Mouse (Mus musculus): ENCODE data around the gene Atxn7l3. TPM values are rescaled to one million over a fixed set of nuclear protein-coding genes. Genes with fewer than 3 reads are reported as not detected.
A peak's percentile ranks its signal among the peaks of the same experiment; 100 is the strongest.

The Atxn7l3 gene
- polyA plus RNA-seq, 1 experiment = 38.8 TPM

GRCm38 (mm10) chr11:102334973-102335700 is 38.7 kb upstream of the Atxn7l3 start:
- DNase-seq = peak; percentile 10
- peaks cover 9% of the 10 kb centered on the region for H3K4me1 ChIP-seq (ENCODE audit: control insufficient read depth, insufficient read depth, low read length)
- no peak for TF ChIP-seq POLR2A (IDR thresholded peaks at IDR 0.05; ENCODE audit: borderline replicate concordance, extremely low read depth, low read depth, low read length)
- 22% methylated on average over 9 of the region's 9 CpGs for WGBS
- no peak overlapping the region for H3K4me3 ChIP-seq (replicated peaks; ENCODE audit: extremely low read depth, low read depth, low read length)

GRCm38 (mm10) chr11:102334010-102334409 is 37.6 kb upstream of the Atxn7l3 start:
- H3K4me1 ChIP-seq (ENCODE audit: control insufficient read depth, insufficient read depth, low read length) = peaks cover 8% of the 10 kb centered on the region
- DNase-seq = no peak
- TF ChIP-seq POLR2A (IDR thresholded peaks at IDR 0.05; ENCODE audit: borderline replicate concordance, extremely low read depth, low read depth, low read length) (no peak), CTCF (IDR thresholded peaks at IDR 0.05; ENCODE audit: insufficient read depth, low read length) (no peak)
- WGBS = 52% methylated on average over 4 of the region's 4 CpGs
- no peak overlapping the region for H3K4me3 ChIP-seq (replicated peaks; ENCODE audit: extremely low read depth, low read depth, low read length)

GRCm38 (mm10) chr11:102333061-102333460 is 36.6 kb upstream of the Atxn7l3 start:
- Histone ChIP-seq H3K4me1 (ENCODE audit: control insufficient read depth, insufficient read depth, low read length) (peaks cover 5% of the 10 kb centered on the region), H3K4me3 (replicated peaks; ENCODE audit: extremely low read depth, low read depth, low read length) (no peak overlapping the region)
- TF ChIP-seq CTCF (IDR thresholded peaks at IDR 0.05; ENCODE audit: insufficient read depth, low read length) (no peak), POLR2A (IDR thresholded peaks at IDR 0.05; ENCODE audit: borderline replicate concordance, extremely low read depth, low read depth, low read length) (no peak)
- no peak for DNase-seq

- no peak for TF ChIP-seq CTCF (IDR thresholded peaks at IDR 0.05; ENCODE audit: insufficient read depth, low read length)
- no peak for TF ChIP-seq POLR2A (IDR thresholded peaks at IDR 0.05; ENCODE audit: borderline replicate concordance, extremely low read depth, low read depth, low read length)
- Histone ChIP-seq H3K4me3 (replicated peaks; ENCODE audit: extremely low read depth, low read depth, low read length) (no peak overlapping the region), H3K4me1 (ENCODE audit: control insufficient read depth, insufficient read depth, low read length) (peaks cover 5% of the 10 kb centered on the region)
- no peak for DNase-seq
- WGBS = 57% methylated on average over 4 of the region's 4 CpGs
These were observed 35.4 kb upstream of the Atxn7l3 start for GRCm38 (mm10) chr11:102331806-102332205.

- TF ChIP-seq POLR2A (IDR thresholded peaks at IDR 0.05; ENCODE audit: borderline replicate concordance, extremely low read depth, low read depth, low read length) (no peak), CTCF (IDR thresholded peaks at IDR 0.05; ENCODE audit: insufficient read depth, low read length) (no peak)
- no peak for DNase-seq
- 73% methylated on average over 3 of the region's 3 CpGs for whole genome bisulfite sequencing
- H3K4me1 ChIP-seq (ENCODE audit: control insufficient read depth, insufficient read depth, low read length) = peaks cover 3% of the 10 kb centered on the region
- H3K4me3 ChIP-seq (replicated peaks; ENCODE audit: extremely low read depth, low read depth, low read length) = no peak overlapping the region
These were observed 33.6 kb upstream of the Atxn7l3 start for GRCm38 (mm10) chr11:102330039-102330438.

GRCm38 (mm10) chr11:102329518-102329917 is 33.1 kb upstream of the Atxn7l3 start:
- TF ChIP-seq CTCF (IDR thresholded peaks at IDR 0.05; ENCODE audit: insufficient read depth, low read length) (no peak), POLR2A (IDR thresholded peaks at IDR 0.05; ENCODE audit: borderline replicate concordance, extremely low read depth, low read depth, low read length) (no peak)
- H3K4me1 ChIP-seq (ENCODE audit: control insufficient read depth, insufficient read depth, low read length) = no peaks in the 10 kb centered on the region
- H3K4me3 ChIP-seq (replicated peaks; ENCODE audit: extremely low read depth, low read depth, low read length) = no peak overlapping the region
- DNase-seq = no peak

- Histone ChIP-seq H3K4me3 (replicated peaks; ENCODE audit: extremely low read depth, low read depth, low read length) (no peak overlapping the region), H3K4me1 (ENCODE audit: control insufficient read depth, insufficient read depth, low read length) (no peaks in the 10 kb centered on the region)
- TF ChIP-seq POLR2A (IDR thresholded peaks at IDR 0.05; ENCODE audit: borderline replicate concordance, extremely low read depth, low read depth, low read length) = no peak
- no peak for TF ChIP-seq CTCF (IDR thresholded peaks at IDR 0.05; ENCODE audit: insufficient read depth, low read length)
- WGBS = 75% methylated on average over 7 of the region's 7 CpGs
- no peak for DNase-seq
These were observed 31.4 kb upstream of the Atxn7l3 start for GRCm38 (mm10) chr11:102327839-102328238.

GRCm38 (mm10) chr11:102327250-102327649 is 30.8 kb upstream of the Atxn7l3 start:
- WGBS = 40% methylated on average over 5 of the region's 5 CpGs
- no peak for DNase-seq
- TF ChIP-seq POLR2A (IDR thresholded peaks at IDR 0.05; ENCODE audit: borderline replicate concordance, extremely low read depth, low read depth, low read length) (no peak), CTCF (IDR thresholded peaks at IDR 0.05; ENCODE audit: insufficient read depth, low read length) (no peak)
- Histone ChIP-seq H3K4me1 (ENCODE audit: control insufficient read depth, insufficient read depth, low read length) (no peaks in the 10 kb centered on the region), H3K4me3 (replicated peaks; ENCODE audit: extremely low read depth, low read depth, low read length) (no peak overlapping the region)

GRCm38 (mm10) chr11:102323516-102323915 is 27.1 kb upstream of the Atxn7l3 start:
- peaks cover 6% of the 10 kb centered on the region; the same call in 1 of the 2 replicates for H3K4me1 ChIP-seq (ENCODE audit: control insufficient read depth, insufficient read depth, low read length)
- H3K4me3 ChIP-seq (replicated peaks; ENCODE audit: extremely low read depth, low read depth, low read length) = no peak overlapping the region
- no peak for DNase-seq
- WGBS = 55% methylated on average over 1 of the region's 1 CpGs
- TF ChIP-seq POLR2A (IDR thresholded peaks at IDR 0.05; ENCODE audit: borderline replicate concordance, extremely low read depth, low read depth, low read length) (no peak), CTCF (IDR thresholded peaks at IDR 0.05; ENCODE audit: insufficient read depth, low read length) (no peak)

GRCm38 (mm10) chr11:102321931-102322330 is 25.5 kb upstream of the Atxn7l3 start:
- Histone ChIP-seq H3K4me3 (replicated peaks; ENCODE audit: extremely low read depth, low read depth, low read length) (no peak overlapping the region), H3K4me1 (ENCODE audit: control insufficient read depth, insufficient read depth, low read length) (peaks cover 6% of the 10 kb centered on the region; the same call in 1 of the 2 replicates)
- 73% methylated on average over 6 of the region's 6 CpGs for WGBS
- DNase-seq = no peak
- TF ChIP-seq POLR2A (IDR thresholded peaks at IDR 0.05; ENCODE audit: borderline replicate concordance, extremely low read depth, low read depth, low read length) = no peak
- no peak for TF ChIP-seq CTCF (IDR thresholded peaks at IDR 0.05; ENCODE audit: insufficient read depth, low read length)

All from lung, adult 2 months (tissue).